Mouse (Mus musculus) forebrain, embryonic 12.5 days (tissue): ENCODE results near the gene Nme7. TPM values are rescaled to one million over a fixed set of nuclear protein-coding genes. Genes with fewer than 3 reads are reported as not detected.

ENCODE experiments used
- ATAC-seq: fragments of 200-750 bp; cut with Nextera tagmentation; 2 replicates; pipeline ENCODE4 v1.8.0; 2017; ENCODE audit warnings: moderate TSS enrichment; ENCODE audit not compliant: low FRiP score
- H3K27ac ChIP-seq: fragments of 300-500 bp; sonication (generic); 2 replicates; pipeline ENCODE4 v1.5.1; 2016; ENCODE audit warnings: mild to moderate bottlenecking
- H3K27me3 ChIP-seq: fragments of 300-500 bp; sonication (generic); 2 replicates; pipeline ENCODE4 v1.6.1; 2016; ENCODE audit warnings: mild to moderate bottlenecking
- H3K36me3 ChIP-seq: fragments of 300-500 bp; sonication (generic); replicated peaks from 2 replicates; pipeline ENCODE4 v1.6.1; 2016; ENCODE audit warnings: mild to moderate bottlenecking
- H3K4me1 ChIP-seq: fragments of 300-500 bp; sonication (generic); 2 replicates; pipeline ENCODE4 v1.6.1; 2016
- H3K4me2 ChIP-seq: fragments of 300-500 bp; sonication (generic); 2 replicates; pipeline ENCODE4 v1.6.1; 2016; ENCODE audit warnings: mild to moderate bottlenecking, moderate library complexity
- H3K4me3 ChIP-seq: fragments of 300-500 bp; sonication (generic); replicated peaks from 2 replicates; pipeline ENCODE4 v1.5.1; 2016; ENCODE audit warnings: mild to moderate bottlenecking
- H3K9ac ChIP-seq: fragments of 300-500 bp; sonication (generic); 2 replicates; pipeline ENCODE4 v1.6.1; 2016; ENCODE audit warnings: mild to moderate bottlenecking
- H3K9me3 ChIP-seq: fragments of 300-500 bp; sonication (generic); 2 replicates; pipeline ENCODE4 v1.6.1; 2016
- WGBS: fragments of 180-500 bp; shearing (Covaris S2); methylation state at CpG from one replicate; pipeline ENCODE4 v1.1.7; 2016; 5-methylcytosine and 5-hydroxymethylcytosine counted together
- polyA plus RNA-seq: library from polyadenylated mRNA; unstranded; fragments of >200 nt; fragmentation: Nextera tagmentation; extraction: Ambion mirVana; gene quantifications from 2 replicates; pipeline ENCODE4 v1.2.1, GENCODE M21; 2016

The Nme7 gene
- polyA plus RNA-seq, 1 experiment from 2014 or later: 37.0 TPM

GRCm38 (mm10) chr1:164456731-164457130 lies 152.8 kb downstream of the Nme7 start:
- Histone ChIP-seq H3K4me1 (peaks cover 43% of the 10 kb centered on the region), H3K9me3 (no peaks in the 10 kb centered on the region), H3K4me2 (peak overlapping the region; percentile 84), H3K27ac (no peak overlapping the region), H3K4me3 (peak overlapping the region; percentile 64), H3K36me3 (peaks cover 11% of the 10 kb centered on the region), H3K9ac (peak overlapping the region; percentile 72), H3K27me3 (peaks cover 38% of the 10 kb centered on the region)
- ATAC-seq: no peak
- 5% methylated on average over 8 of the region's 8 CpGs for WGBS

DNA sequence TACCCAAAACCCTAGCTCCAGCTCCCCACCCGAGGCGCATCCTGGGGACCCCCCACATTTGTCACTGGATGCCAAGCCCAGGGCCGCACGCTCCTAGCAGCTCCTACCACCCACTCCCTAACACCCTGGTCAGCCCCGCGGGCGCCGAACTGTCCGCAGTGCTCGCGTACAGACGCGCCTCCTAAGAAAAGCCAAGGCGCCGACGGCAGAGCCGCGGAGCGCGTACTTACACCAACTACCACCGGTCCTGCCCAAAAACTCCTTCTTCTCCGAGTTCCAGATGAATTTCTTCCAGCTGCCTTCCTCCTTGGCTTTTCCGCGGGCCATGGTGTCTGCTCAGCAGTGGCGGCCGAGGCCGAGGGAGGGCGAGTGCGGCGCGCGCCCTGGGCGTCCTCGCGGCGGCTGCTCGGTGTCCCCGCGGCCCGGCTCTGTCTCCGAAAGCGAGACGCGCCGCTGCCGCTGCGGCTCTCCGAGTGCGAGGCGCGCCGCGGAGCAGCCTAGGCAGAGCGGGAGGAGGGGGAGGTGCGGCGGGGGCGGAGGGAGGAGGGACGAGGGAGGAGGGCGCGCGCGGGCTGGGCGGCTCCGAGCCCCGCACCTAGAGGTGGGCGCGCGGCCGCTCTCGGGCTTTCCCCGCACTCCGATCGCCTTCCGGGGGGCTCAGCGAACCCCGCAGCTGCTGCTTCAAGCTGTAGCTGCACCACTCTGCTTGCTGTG lies 153.8 kb downstream of the Nme7 start:
- peak overlapping the region; percentile 84 for H3K4me2 ChIP-seq
- H3K36me3 ChIP-seq: peaks cover 5% of the 10 kb centered on the region
- ATAC-seq: peak; percentile 89
- peaks cover 44% of the 10 kb centered on the region for H3K4me1 ChIP-seq
- H3K27me3 ChIP-seq: peaks cover 38% of the 10 kb centered on the region
- H3K9ac ChIP-seq: peak overlapping the region; percentile 72
- peak overlapping the region; percentile 95 for H3K27ac ChIP-seq
- H3K9me3 ChIP-seq: no peaks in the 10 kb centered on the region
- peak overlapping the region; percentile 64 for H3K4me3 ChIP-seq
- 0% methylated on average over 57 of the region's 76 CpGs for WGBS

DNA sequence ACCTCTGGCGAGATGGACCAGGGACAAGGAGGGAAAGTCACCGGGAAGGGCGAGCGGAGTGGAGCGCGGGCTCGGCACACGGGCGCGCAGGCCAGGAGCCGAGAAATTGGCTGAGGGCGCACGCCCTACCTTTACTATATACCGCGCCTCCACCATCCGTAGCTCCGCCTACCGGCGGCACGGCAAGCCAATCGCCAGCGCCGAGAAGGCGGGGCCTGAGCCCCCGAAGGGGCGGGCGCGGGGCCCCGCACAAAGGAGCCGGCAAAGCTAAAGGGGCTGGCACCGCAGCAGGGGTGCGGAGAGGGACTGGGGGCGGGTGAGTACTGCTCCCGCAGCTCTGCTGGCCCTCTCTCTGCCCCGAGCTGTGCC lies 154.3 kb downstream of the Nme7 start, which contains the start of gene Atp1b1:
Gene Atp1b1, minus strand, starts transcription at position 111 of the 369 bp plus-strand sequence.
- peak within 1 kb of the TSS; percentile 72 for H3K9ac ChIP-seq
- H3K27me3 ChIP-seq: peaks cover 38% of the 10 kb centered on the region
- peaks cover 44% of the 10 kb centered on the region for H3K4me1 ChIP-seq
- H3K4me3 ChIP-seq: peak within 1 kb of the TSS; percentile 64
- peak; percentile 96 for ATAC-seq
- H3K27ac ChIP-seq: peak within 1 kb of the TSS; percentile 95
- H3K36me3 ChIP-seq: peaks cover under 1% of the 10 kb centered on the region
- H3K9me3 ChIP-seq: no peaks in the 10 kb centered on the region
- WGBS: under 1% methylated on average over 32 of the region's 35 CpGs
- H3K4me2 ChIP-seq: peak within 1 kb of the TSS; percentile 84

DNA sequence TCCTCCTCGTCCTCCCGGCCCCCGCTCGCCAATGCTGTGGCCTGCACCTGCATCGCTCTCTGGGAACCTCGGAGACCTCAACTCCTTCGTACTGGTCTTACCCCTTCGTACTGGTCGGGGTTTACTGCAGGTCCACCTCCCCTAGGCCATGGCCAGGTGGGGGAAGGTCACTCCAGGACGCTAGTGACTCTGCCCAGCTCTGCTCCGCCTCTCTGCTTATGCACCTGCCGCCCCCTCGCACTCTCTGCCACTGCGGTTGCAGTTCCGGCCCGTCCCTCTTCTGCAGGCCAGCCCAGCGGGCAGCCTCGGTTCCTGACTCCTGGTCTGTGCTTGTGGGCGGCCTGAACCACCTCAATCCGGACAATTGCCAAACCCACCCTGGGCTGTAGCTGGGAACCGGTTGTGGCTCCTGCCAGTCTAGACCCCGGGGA lies 154.7 kb downstream of the Nme7 start:
- peaks cover 44% of the 10 kb centered on the region for H3K4me1 ChIP-seq
- H3K9ac ChIP-seq: peak overlapping the region; percentile 72
- ATAC-seq: no peak; the same call in 1 of the 2 replicates
- peaks cover 38% of the 10 kb centered on the region for H3K27me3 ChIP-seq
- no peaks in the 10 kb centered on the region for H3K36me3 ChIP-seq
- no peaks in the 10 kb centered on the region for H3K9me3 ChIP-seq
- H3K27ac ChIP-seq: peak overlapping the region; percentile 95; the same call in 1 of the 2 replicates
- peak overlapping the region; percentile 64 for H3K4me3 ChIP-seq
- WGBS: 3% methylated on average over 22 of the region's 22 CpGs
- H3K4me2 ChIP-seq: peak overlapping the region; percentile 84

- Histone ChIP-seq H3K9ac (peak overlapping the region; percentile 72; the same call in 1 of the 2 replicates), H3K9me3 (no peaks in the 10 kb centered on the region), H3K27me3 (peaks cover 38% of the 10 kb centered on the region), H3K36me3 (no peaks in the 10 kb centered on the region), H3K4me2 (peak overlapping the region; percentile 84), H3K27ac (no peak overlapping the region), H3K4me3 (peak overlapping the region; percentile 64), H3K4me1 (peaks cover 40% of the 10 kb centered on the region)
- WGBS: 60% methylated on average over 12 of the region's 12 CpGs
- no peak for ATAC-seq
Observed at GRCm38 (mm10) chr1:164459127-164459905, 155.4 kb downstream of the Nme7 start.

DNA sequence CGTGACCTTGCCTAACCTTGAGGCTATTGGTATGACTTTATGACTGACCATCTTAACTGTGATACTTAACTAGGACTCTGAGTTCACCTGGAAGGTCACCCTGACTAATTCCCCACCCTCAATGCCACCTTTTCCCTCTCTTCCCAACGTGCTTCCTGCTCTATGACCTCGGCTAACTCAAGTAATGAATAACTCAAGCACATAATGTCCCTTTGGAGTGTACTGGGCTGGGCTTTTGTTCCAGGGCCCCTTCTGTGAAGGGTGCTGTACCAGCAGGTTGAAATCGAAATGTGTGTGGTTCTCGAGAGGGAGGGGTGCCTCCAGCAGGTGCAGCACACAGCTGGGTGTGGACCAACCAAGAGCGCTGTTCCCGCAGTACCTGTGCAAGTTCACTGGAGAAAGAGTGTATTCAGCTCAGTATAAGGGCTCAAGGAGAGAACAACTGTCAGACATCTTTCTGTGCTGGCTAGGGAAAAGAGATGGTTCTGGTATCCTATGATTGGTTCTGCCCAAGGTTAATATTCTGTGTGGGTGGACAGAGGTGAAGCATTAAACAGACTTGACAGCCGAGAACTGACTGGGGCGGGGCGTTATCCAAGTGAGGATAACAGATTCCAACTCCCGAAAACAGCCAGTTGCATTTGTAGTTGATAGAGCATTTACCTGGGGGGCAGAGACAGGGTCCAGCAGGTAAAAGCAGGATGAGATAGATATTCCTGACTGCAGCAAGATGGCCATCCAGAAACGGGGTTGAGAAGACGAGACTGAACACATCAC lies 157.2 kb downstream of the Nme7 start:
- Histone ChIP-seq H3K4me2 (no peak overlapping the region), H3K4me1 (peaks cover 25% of the 10 kb centered on the region), H3K27me3 (peaks cover 33% of the 10 kb centered on the region), H3K36me3 (no peaks in the 10 kb centered on the region), H3K27ac (no peak overlapping the region), H3K9me3 (no peaks in the 10 kb centered on the region), H3K4me3 (no peak overlapping the region), H3K9ac (no peak overlapping the region)
- WGBS: 80% methylated on average over 13 of the region's 13 CpGs
- no peak for ATAC-seq

DNA sequence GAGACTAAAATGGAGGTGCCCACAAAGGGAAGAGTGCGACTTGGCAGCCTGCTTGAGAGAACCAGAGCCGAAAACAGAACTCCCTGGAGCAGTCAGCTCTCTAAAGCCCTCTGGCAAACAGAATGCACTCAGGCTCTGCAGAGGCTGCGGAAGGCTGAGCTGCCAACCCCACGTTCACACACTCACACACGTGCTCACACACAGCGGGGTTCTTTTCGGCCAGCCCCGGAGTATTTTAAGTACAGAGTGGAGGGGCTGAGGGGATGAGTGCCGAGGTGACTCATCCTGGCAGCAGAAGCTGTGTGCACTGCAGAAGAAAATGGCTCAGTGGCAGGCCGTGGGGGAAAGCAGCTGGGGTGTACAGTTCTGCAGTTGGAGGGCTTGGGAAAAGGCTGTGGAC lies 157.8 kb downstream of the Nme7 start:
- H3K9me3 ChIP-seq: no peaks in the 10 kb centered on the region
- H3K4me2 ChIP-seq: no peak overlapping the region

GRCm38 (mm10) chr1:164467406-164467805 lies 163.5 kb downstream of the Nme7 start:
- Histone ChIP-seq H3K4me3 (no peak overlapping the region), H3K27me3 (no peaks in the 10 kb centered on the region), H3K36me3 (no peaks in the 10 kb centered on the region), H3K4me2 (no peak overlapping the region), H3K9me3 (no peaks in the 10 kb centered on the region), H3K9ac (no peak overlapping the region), H3K27ac (no peak overlapping the region), H3K4me1 (peaks cover 5% of the 10 kb centered on the region; the same call in 1 of the 2 replicates)
- 91% methylated on average over 10 of the region's 10 CpGs for WGBS
- no peak for ATAC-seq

More for the DNA sequence above, 157.8 kb downstream of the Nme7 start:
- Histone ChIP-seq H3K36me3 (no peaks in the 10 kb centered on the region), H3K4me1 (peaks cover 18% of the 10 kb centered on the region), H3K27me3 (peaks cover 27% of the 10 kb centered on the region), H3K9ac (no peak overlapping the region), H3K27ac (no peak overlapping the region), H3K4me3 (no peak overlapping the region)
- ATAC-seq: no peak
- 36% methylated on average over 10 of the region's 10 CpGs for WGBS

DNA sequence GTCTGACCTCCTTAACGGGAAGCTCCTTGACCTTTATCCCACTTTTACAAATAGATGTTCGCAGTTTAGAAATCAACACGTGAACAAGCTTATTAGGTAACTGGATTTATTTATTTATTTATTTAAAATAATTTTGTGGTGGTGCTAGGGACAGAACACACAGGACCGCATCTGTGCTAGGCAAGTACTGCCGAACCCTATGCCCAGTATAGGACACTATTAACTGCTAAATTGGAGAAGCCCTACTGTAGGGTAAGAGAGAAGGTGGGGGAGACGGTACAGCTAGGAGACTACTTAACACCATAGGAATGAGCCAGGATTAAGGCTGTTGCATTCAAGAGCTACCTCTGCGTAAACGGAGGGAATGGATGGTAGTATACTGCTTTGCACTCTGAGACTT lies 164.4 kb downstream of the Nme7 start:
- 86% methylated on average over 8 of the region's 8 CpGs for WGBS
- Histone ChIP-seq H3K4me2 (no peak overlapping the region), H3K27ac (no peak overlapping the region), H3K4me3 (no peak overlapping the region), H3K9me3 (no peaks in the 10 kb centered on the region), H3K9ac (no peak overlapping the region), H3K36me3 (no peaks in the 10 kb centered on the region), H3K4me1 (peaks cover 5% of the 10 kb centered on the region; the same call in 1 of the 2 replicates), H3K27me3 (no peaks in the 10 kb centered on the region)
- ATAC-seq: no peak

DNA sequence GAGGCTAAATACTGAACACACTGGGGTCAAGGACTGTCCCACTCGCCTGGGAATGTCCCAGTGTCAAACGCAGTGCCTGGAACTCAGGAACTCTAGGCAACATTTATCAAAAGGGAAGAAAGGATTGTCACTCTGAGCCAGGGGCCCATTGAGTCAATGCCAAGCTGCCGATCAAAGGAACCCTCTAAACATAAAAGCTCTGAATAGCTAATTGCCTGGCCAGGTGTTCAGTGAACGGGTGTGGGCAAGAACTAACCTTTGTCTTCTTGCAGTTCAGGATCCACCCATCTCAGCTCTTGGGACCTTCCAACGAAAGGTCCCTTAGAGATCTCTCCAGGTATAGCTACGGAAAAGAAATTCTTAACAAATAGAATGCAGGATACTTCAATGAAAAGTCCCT lies 167.1 kb downstream of the Nme7 start:
- no peak overlapping the region for H3K4me2 ChIP-seq
- no peaks in the 10 kb centered on the region for H3K36me3 ChIP-seq
- no peak overlapping the region for H3K27ac ChIP-seq
- H3K27me3 ChIP-seq: no peaks in the 10 kb centered on the region
- WGBS: 40% methylated on average over 6 of the region's 6 CpGs
- peaks cover 10% of the 10 kb centered on the region; the same call in 1 of the 2 replicates for H3K4me1 ChIP-seq
- no peak overlapping the region for H3K4me3 ChIP-seq
- H3K9me3 ChIP-seq: no peaks in the 10 kb centered on the region
- no peak overlapping the region for H3K9ac ChIP-seq
- ATAC-seq: no peak

GRCm38 (mm10) chr1:164471632-164472031 lies 167.7 kb downstream of the Nme7 start:
- WGBS: 94% methylated on average over 5 of the region's 5 CpGs
- no peak overlapping the region for H3K4me2 ChIP-seq
- no peaks in the 10 kb centered on the region for H3K9me3 ChIP-seq
- H3K27ac ChIP-seq: no peak overlapping the region
- no peak for ATAC-seq
- no peak overlapping the region for H3K9ac ChIP-seq
- H3K4me3 ChIP-seq: no peak overlapping the region
- H3K36me3 ChIP-seq: no peaks in the 10 kb centered on the region
- peaks cover 10% of the 10 kb centered on the region; the same call in 1 of the 2 replicates for H3K4me1 ChIP-seq
- no peaks in the 10 kb centered on the region for H3K27me3 ChIP-seq

GRCm38 (mm10) chr1:164473398-164473797 lies 169.5 kb downstream of the Nme7 start:
- Histone ChIP-seq H3K4me1 (peaks cover 10% of the 10 kb centered on the region; the same call in 1 of the 2 replicates), H3K9ac (no peak overlapping the region), H3K4me3 (no peak overlapping the region), H3K9me3 (no peaks in the 10 kb centered on the region), H3K27me3 (no peaks in the 10 kb centered on the region), H3K4me2 (no peak overlapping the region), H3K27ac (no peak overlapping the region), H3K36me3 (no peaks in the 10 kb centered on the region)
- 89% methylated on average over 7 of the region's 7 CpGs for WGBS
- ATAC-seq: no peak
